Mouse (Mus musculus): ENCODE data around the gene Flt4. TPM values are rescaled to one million over a fixed set of nuclear protein-coding genes. Genes with fewer than 3 reads are reported as not detected.

Flt4 gene
- polyA plus RNA-seq, 1 experiment from 2014 or later = 6.1 TPM

DNA sequence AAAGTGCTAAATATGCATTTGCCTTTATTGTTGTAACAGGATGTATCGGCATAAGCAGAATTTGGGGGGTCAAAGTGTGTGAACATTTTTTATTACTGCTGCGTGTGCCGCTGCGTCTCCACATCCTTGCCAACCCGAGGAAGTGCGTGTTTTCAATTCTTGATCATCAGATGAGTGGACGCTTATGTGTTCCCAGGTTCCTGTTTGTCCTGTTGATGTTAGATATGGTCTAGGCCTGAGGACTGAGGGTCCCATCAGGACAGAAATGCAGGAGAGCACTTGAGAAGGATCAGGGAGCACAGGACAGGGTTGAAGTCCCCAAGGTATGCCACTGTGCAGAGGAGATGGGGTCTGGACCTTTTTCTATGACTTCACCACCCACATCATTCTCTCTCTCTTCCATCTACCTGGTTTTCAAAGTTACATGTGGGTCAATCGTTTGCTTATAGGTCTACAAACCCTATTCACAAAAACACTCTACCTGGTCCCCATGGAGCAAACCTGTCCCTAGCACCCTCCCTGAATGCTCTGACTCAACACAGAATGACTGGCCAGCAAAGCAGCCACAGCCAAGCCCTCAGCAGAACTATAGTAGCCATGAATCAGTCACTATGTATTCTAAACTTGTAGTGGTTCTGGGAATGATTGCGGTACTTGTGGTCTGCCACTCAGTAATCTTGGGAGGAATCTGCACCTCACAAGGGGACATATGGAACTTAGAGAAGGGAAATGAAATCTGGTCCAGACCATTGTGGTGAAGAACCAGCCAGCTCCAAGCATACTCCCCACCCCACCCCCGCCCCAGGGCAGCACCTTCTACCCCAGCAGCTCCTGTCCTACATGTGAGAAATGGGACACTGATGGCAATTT lies 7.0 kb downstream of the Flt4 start:
- Histone ChIP-seq H3K4me2 (no peak overlapping the region), H3K9me3 (replicated peaks) (no peaks in the 10 kb centered on the region), H3K27ac (no peak overlapping the region), H3K4me1 (replicated peaks) (peaks cover 18% of the 10 kb centered on the region), H3K4me3 (no peak overlapping the region), H3K9ac (no peak overlapping the region), H3K27me3 (peaks cover 9% of the 10 kb centered on the region; the same call in 1 of the 2 replicates), H3K36me3 (no peaks in the 10 kb centered on the region)
- ATAC-seq (replicated peaks; ENCODE audit: insufficient number of reproducible peaks, insufficient read depth, low FRiP score, low read depth) = no peak
- WGBS = 76% methylated on average over 10 of the region's 10 CpGs

DNA sequence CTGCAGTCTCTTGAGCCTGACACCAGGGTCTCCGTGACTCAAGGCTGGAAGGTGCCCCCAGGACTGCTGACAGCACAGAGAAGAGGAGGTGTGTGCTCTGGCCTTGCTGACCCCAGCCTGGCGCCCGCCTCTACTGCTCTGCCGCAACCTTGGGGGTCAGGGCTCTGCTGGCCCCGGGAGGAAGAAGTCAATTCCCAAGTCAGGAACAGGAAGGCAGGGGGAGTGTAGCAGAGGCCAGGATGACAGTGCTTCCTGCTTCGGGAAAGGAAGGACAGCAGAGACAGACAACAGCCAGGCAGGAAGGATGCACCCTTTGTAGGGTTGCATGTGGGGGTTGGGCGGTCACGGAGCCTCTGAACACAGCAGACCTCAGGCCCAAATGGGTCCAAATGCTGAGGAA lies 9.4 kb downstream of the Flt4 start:
- 56% methylated on average over 8 of the region's 8 CpGs for WGBS
- Histone ChIP-seq H3K27ac (no peak overlapping the region), H3K9me3 (replicated peaks) (no peaks in the 10 kb centered on the region), H3K27me3 (peaks cover 9% of the 10 kb centered on the region; the same call in 1 of the 2 replicates), H3K4me1 (replicated peaks) (peaks cover 4% of the 10 kb centered on the region), H3K4me2 (no peak overlapping the region), H3K9ac (no peak overlapping the region), H3K36me3 (no peaks in the 10 kb centered on the region), H3K4me3 (no peak overlapping the region)
- no peak for ATAC-seq (replicated peaks; ENCODE audit: insufficient number of reproducible peaks, insufficient read depth, low FRiP score, low read depth)

DNA sequence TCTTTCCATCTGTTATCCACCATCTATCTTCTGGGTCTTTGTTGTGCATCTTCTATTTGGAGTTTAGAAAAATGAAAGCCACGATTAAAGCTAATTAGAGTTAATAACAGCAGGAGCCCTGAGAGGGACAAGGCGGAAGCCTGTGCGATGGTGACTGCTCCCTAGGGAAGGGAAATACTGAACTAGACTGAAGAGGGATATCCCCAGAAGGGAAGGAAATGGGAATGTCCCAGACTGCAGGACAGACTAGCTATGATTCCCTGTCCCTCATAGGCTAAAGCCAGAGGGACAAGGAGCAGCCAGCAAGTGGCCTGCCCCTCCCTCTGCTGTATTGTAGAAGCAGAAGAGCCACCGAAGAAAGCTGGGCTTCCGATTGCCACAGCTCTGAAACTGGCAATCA lies 12.9 kb downstream of the Flt4 start:
- H3K4me2 ChIP-seq = no peak overlapping the region
- H3K4me1 ChIP-seq (replicated peaks) = no peaks in the 10 kb centered on the region; the same call in 1 of the 2 replicates
- no peak overlapping the region for H3K4me3 ChIP-seq
- no peaks in the 10 kb centered on the region for H3K36me3 ChIP-seq
- H3K9me3 ChIP-seq (replicated peaks) = no peaks in the 10 kb centered on the region
- 0 out of 2 replicates have a peak, but pooled peaks cover 6% of the 10 kb centered on the region for H3K27me3 ChIP-seq
- H3K27ac ChIP-seq = no peak overlapping the region
- ATAC-seq (replicated peaks; ENCODE audit: insufficient number of reproducible peaks, insufficient read depth, low FRiP score, low read depth) = no peak
- H3K9ac ChIP-seq = no peak overlapping the region
- 73% methylated on average over 5 of the region's 5 CpGs for WGBS

DNA sequence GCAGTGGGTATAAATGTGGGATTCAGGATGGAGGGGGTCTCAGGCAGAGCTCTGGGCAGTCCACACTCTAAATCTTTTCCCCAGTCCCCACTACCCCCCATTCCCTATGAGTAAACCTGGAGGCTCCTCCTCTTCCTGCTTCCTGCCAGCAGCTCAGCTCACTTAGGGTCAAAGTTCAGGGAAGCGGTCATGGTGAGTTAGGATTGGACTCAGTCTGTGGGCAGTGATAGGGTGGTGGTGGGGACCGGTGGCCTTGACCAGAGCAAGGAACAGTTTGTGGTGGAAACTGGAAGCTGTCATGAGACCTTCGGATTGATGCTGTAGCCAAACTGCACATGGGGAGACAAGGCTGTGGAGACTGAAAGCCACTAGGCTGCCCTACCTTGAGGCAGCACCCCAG lies 15.1 kb downstream of the Flt4 start:
- H3K9me3 ChIP-seq (replicated peaks) = no peaks in the 10 kb centered on the region
- no peak; the same call in 1 of the 2 replicates for ATAC-seq (replicated peaks; ENCODE audit: insufficient number of reproducible peaks, insufficient read depth, low FRiP score, low read depth)
- WGBS = 74% methylated on average over 3 of the region's 3 CpGs
- no peaks in the 10 kb centered on the region for H3K36me3 ChIP-seq
- H3K4me3 ChIP-seq = no peak overlapping the region
- no peak overlapping the region for H3K27ac ChIP-seq
- H3K9ac ChIP-seq = no peak overlapping the region
- H3K4me1 ChIP-seq (replicated peaks) = no peaks in the 10 kb centered on the region; the same call in 1 of the 2 replicates
- H3K4me2 ChIP-seq = no peak overlapping the region
- 0 out of 2 replicates have a peak, but pooled peaks cover 3% of the 10 kb centered on the region for H3K27me3 ChIP-seq

GRCm38 (mm10) chr11:49625863-49626262 lies 16.8 kb downstream of the Flt4 start:
- peaks cover 4% of the 10 kb centered on the region; the same call in 1 of the 2 replicates for H3K27me3 ChIP-seq
- H3K4me3 ChIP-seq = no peak overlapping the region
- no peak overlapping the region for H3K4me2 ChIP-seq
- H3K9me3 ChIP-seq (replicated peaks) = no peaks in the 10 kb centered on the region
- no peaks in the 10 kb centered on the region for H3K36me3 ChIP-seq
- H3K4me1 ChIP-seq (replicated peaks) = no peaks in the 10 kb centered on the region; the same call in 1 of the 2 replicates
- 58% methylated on average over 15 of the region's 15 CpGs for WGBS
- H3K9ac ChIP-seq = no peak overlapping the region
- no peak overlapping the region for H3K27ac ChIP-seq
- no peak for ATAC-seq (replicated peaks; ENCODE audit: insufficient number of reproducible peaks, insufficient read depth, low FRiP score, low read depth)

- Histone ChIP-seq H3K4me3 (no peak overlapping the region), H3K27ac (no peak overlapping the region), H3K9ac (no peak overlapping the region), H3K9me3 (replicated peaks) (no peaks in the 10 kb centered on the region), H3K27me3 (peaks cover 5% of the 10 kb centered on the region; the same call in 1 of the 2 replicates), H3K4me2 (no peak overlapping the region), H3K4me1 (replicated peaks) (no peaks in the 10 kb centered on the region; the same call in 1 of the 2 replicates), H3K36me3 (no peaks in the 10 kb centered on the region)
- 78% methylated on average over 8 of the region's 8 CpGs for WGBS
- no peak for ATAC-seq (replicated peaks; ENCODE audit: insufficient number of reproducible peaks, insufficient read depth, low FRiP score, low read depth)
These were observed 17.7 kb downstream of the Flt4 start for GRCm38 (mm10) chr11:49626748-49627147.

GRCm38 (mm10) chr11:49631154-49631553 lies 22.1 kb downstream of the Flt4 start:
- H3K27me3 ChIP-seq = peaks cover 41% of the 10 kb centered on the region

DNA sequence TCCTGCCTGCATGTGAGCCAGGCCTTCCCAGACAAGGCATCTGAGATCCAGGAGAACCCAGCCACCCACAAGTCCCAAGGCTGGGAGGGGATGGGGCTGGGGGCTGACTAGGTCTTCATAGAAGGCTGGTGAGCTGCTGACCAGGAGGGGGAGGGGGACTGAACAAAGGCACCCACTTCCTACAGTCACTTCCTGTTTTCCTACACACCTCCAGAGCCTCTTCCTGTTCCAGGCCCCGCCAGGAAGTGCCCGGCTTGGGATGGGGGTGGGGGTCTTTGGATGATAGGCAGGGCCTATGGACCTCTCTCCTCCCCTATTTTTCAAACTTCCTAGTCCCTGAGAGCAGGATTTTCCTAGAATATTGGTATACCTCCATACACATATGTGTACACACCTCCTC lies 23.2 kb downstream of the Flt4 start:
- Histone ChIP-seq H3K4me2 (no peak overlapping the region), H3K9me3 (replicated peaks) (no peaks in the 10 kb centered on the region), H3K4me3 (no peak overlapping the region), H3K36me3 (no peaks in the 10 kb centered on the region), H3K27ac (no peak overlapping the region), H3K9ac (no peak overlapping the region), H3K27me3 (peaks cover 52% of the 10 kb centered on the region), H3K4me1 (replicated peaks) (peaks cover 22% of the 10 kb centered on the region)
- no peak for ATAC-seq (replicated peaks; ENCODE audit: insufficient number of reproducible peaks, insufficient read depth, low FRiP score, low read depth)
- WGBS = 63% methylated on average over 2 of the region's 2 CpGs

More at GRCm38 (mm10) chr11:49631154-49631553, 22.1 kb downstream of the Flt4 start:
- Histone ChIP-seq H3K9me3 (replicated peaks) (no peaks in the 10 kb centered on the region), H3K27ac (no peak overlapping the region), H3K36me3 (no peaks in the 10 kb centered on the region), H3K4me3 (no peak overlapping the region), H3K9ac (no peak overlapping the region), H3K4me2 (no peak overlapping the region), H3K4me1 (replicated peaks) (peaks cover 15% of the 10 kb centered on the region)
- ATAC-seq (replicated peaks; ENCODE audit: insufficient number of reproducible peaks, insufficient read depth, low FRiP score, low read depth) = no peak
- 20% methylated on average over 3 of the region's 3 CpGs for WGBS

- no peaks in the 10 kb centered on the region for H3K36me3 ChIP-seq
- H3K9ac ChIP-seq = no peak overlapping the region
- no peak overlapping the region for H3K27ac ChIP-seq
- H3K27me3 ChIP-seq = peaks cover 54% of the 10 kb centered on the region
- peaks cover 22% of the 10 kb centered on the region for H3K4me1 ChIP-seq (replicated peaks)
- peak overlapping the region; percentile 52 for H3K4me2 ChIP-seq
- peak overlapping the region; percentile 24 for H3K4me3 ChIP-seq
- no peak for ATAC-seq (replicated peaks; ENCODE audit: insufficient number of reproducible peaks, insufficient read depth, low FRiP score, low read depth)
- WGBS = 22% methylated on average over 22 of the region's 22 CpGs
- no peaks in the 10 kb centered on the region for H3K9me3 ChIP-seq (replicated peaks)
These were observed 25.0 kb downstream of the Flt4 start for GRCm38 (mm10) chr11:49634101-49634500.

GRCm38 (mm10) chr11:49635671-49636070 lies 26.6 kb downstream of the Flt4 start:
- 61% methylated on average over 6 of the region's 6 CpGs for WGBS

GRCm38 (mm10) chr11:49636449-49636848 lies 27.4 kb downstream of the Flt4 start:
- Histone ChIP-seq H3K9me3 (replicated peaks) (no peaks in the 10 kb centered on the region), H3K4me2 (peak overlapping the region; percentile 48), H3K36me3 (no peaks in the 10 kb centered on the region), H3K9ac (no peak overlapping the region), H3K27ac (no peak overlapping the region), H3K4me1 (replicated peaks) (peaks cover 22% of the 10 kb centered on the region), H3K27me3 (peaks cover 50% of the 10 kb centered on the region), H3K4me3 (peak overlapping the region; percentile 24)
- ATAC-seq (replicated peaks; ENCODE audit: insufficient number of reproducible peaks, insufficient read depth, low FRiP score, low read depth) = no peak
- WGBS = 5% methylated on average over 11 of the region's 11 CpGs

More at GRCm38 (mm10) chr11:49635671-49636070, 26.6 kb downstream of the Flt4 start:
- peaks cover 22% of the 10 kb centered on the region for H3K4me1 ChIP-seq (replicated peaks)
- H3K4me3 ChIP-seq = no peak overlapping the region
- no peak overlapping the region for H3K9ac ChIP-seq
- ATAC-seq (replicated peaks; ENCODE audit: insufficient number of reproducible peaks, insufficient read depth, low FRiP score, low read depth) = no peak
- peaks cover 51% of the 10 kb centered on the region for H3K27me3 ChIP-seq
- H3K4me2 ChIP-seq = no peak overlapping the region
- no peak overlapping the region for H3K27ac ChIP-seq
- no peaks in the 10 kb centered on the region for H3K9me3 ChIP-seq (replicated peaks)
- no peaks in the 10 kb centered on the region for H3K36me3 ChIP-seq

Measured in heart, embryonic 15.5 days (tissue).